Mouse (Mus musculus) MEL (cell line): ENCODE measurements at regions not wholly inside any gene's neighbourhood (a gene's known extent, or its start where the extent isn't known, plus 50 kb on each side); places are given as distances from the start of the nearest gene placed in this dataset.

Experiments used
- DNase-seq: peaks from one replicate; pipeline ENCODE4 v3.0.0; 2011; ENCODE audit warnings: low read depth, low spot score
- H3K27ac ChIP-seq: 2 replicates; pipeline ENCODE4 v1.5.1; 2012; ENCODE audit warnings: low read depth, mild to moderate bottlenecking, control low read depth, low read length, moderate library complexity; ENCODE audit not compliant: control insufficient read depth
- H3K27me3 ChIP-seq, 2 experiments: fragments of 150-350 bp in 1 of 2; sonication (generic) in 1 of 2; 2 replicates each; pipeline ENCODE4 v1.6.1; 2012; ENCODE audit warnings: low read length in 2 of 2, mild to moderate bottlenecking in 2 of 2, improper control_type of control experiment in 1 of 2, moderate library complexity in 1 of 2; ENCODE audit not compliant: insufficient read depth in 2 of 2, control insufficient read depth in 1 of 2
- H3K36me3 ChIP-seq, 2 experiments: 2 replicates each; pipeline ENCODE4 v1.6.1; 2012 to 2014; ENCODE audit warnings: low read length in 2 of 2, improper control_type of control experiment in 1 of 2, inconsistent platforms in 1 of 2, mild to moderate bottlenecking in 1 of 2; ENCODE audit not compliant: insufficient read depth in 2 of 2, control insufficient read depth in 1 of 2
- H3K4me1 ChIP-seq, 2 experiments: fragments of 150-350 bp in 1 of 2; sonication (generic) in 1 of 2; 2 replicates each; pipeline ENCODE4 v1.6.1; 2012; ENCODE audit warnings: low read length in 2 of 2, improper control_type of control experiment in 1 of 2, mild to moderate bottlenecking in 1 of 2; ENCODE audit not compliant: insufficient read depth in 2 of 2, control insufficient read depth in 1 of 2
- H3K4me3 ChIP-seq, 2 experiments: fragments of 150-350 bp in 1 of 2; sonication (generic) in 1 of 2; 2 replicates each; pipeline ENCODE4 v1.5.1; 2012; ENCODE audit warnings: low read depth in 2 of 2, low read length in 2 of 2, mild to moderate bottlenecking in 2 of 2, moderate library complexity in 2 of 2, control low read depth in 1 of 2, improper control_type of control experiment in 1 of 2; ENCODE audit not compliant: control insufficient read depth in 1 of 2, insufficient read depth in 1 of 2
- H3K79me2 ChIP-seq: 2 replicates; pipeline ENCODE4 v1.6.1; 2012; ENCODE audit warnings: mild to moderate bottlenecking, low read length, moderate library complexity; ENCODE audit not compliant: control insufficient read depth, poor library complexity, insufficient read depth
- H3K9ac ChIP-seq: 2 replicates; pipeline ENCODE4 v1.6.1; 2012; ENCODE audit warnings: low read depth, mild to moderate bottlenecking, control low read depth, low read length, moderate library complexity; ENCODE audit not compliant: control insufficient read depth, poor library complexity, severe bottlenecking
- H3K9me3 ChIP-seq: fragments of 150-350 bp; sonication (generic); replicated peaks from 2 replicates; pipeline ENCODE4 v1.6.1; 2012; ENCODE audit warnings: mild to moderate bottlenecking, low read length, improper control_type of control experiment, moderate library complexity; ENCODE audit not compliant: insufficient read depth
- CHD1 ChIP-seq: IDR thresholded peaks from 2 replicates; pipeline ENCODE4 v1.6.1; 2012; ENCODE audit warnings: low read depth, mild to moderate bottlenecking, inconsistent platforms, low read length, improper control_type of control experiment
- CHD2 ChIP-seq: IDR thresholded peaks from 2 replicates; pipeline ENCODE4 v1.6.1; 2011; ENCODE audit warnings: low read length, improper control_type of control experiment
- CTCF ChIP-seq, 3 experiments: IDR thresholded peaks in 2 of 3; conservative IDR thresholded peaks in 1 of 3; 2 replicates each; pipeline ENCODE4 v1.5.1; 2011 to 2012; ENCODE audit warnings: low read length in 3 of 3, low read depth in 2 of 3, mild to moderate bottlenecking in 2 of 3, improper control_type of control experiment in 1 of 3, inconsistent platforms in 1 of 3, mixed read lengths in 1 of 3, moderate library complexity in 1 of 3; ENCODE audit not compliant: control insufficient read depth in 1 of 3, insufficient read depth in 1 of 3, poor library complexity in 1 of 3, severe bottlenecking in 1 of 3
- ELF1 ChIP-seq: IDR thresholded peaks from 2 replicates; pipeline ENCODE4 v1.6.1; 2014; ENCODE audit warnings: low read depth, mild to moderate bottlenecking, inconsistent platforms, low read length, improper control_type of control experiment, moderate library complexity
- EP300 ChIP-seq, 2 experiments: IDR thresholded peaks; 2 replicates each; pipeline ENCODE4 v1.6.1; 2011; ENCODE audit warnings: improper control_type of control experiment in 2 of 2, low read length in 2 of 2, low read depth in 1 of 2, mild to moderate bottlenecking in 1 of 2
- GATA1 ChIP-seq: IDR thresholded peaks from 2 replicates; pipeline ENCODE4 v1.6.1; 2011; ENCODE audit warnings: low read depth, low read length, improper control_type of control experiment
- MAX ChIP-seq: IDR thresholded peaks from 2 replicates; pipeline ENCODE4 v1.6.1; 2011; ENCODE audit warnings: low read length, improper control_type of control experiment
- MXI1 ChIP-seq: IDR thresholded peaks from 2 replicates; pipeline ENCODE4 v1.6.1; 2011; ENCODE audit warnings: mild to moderate bottlenecking, low read depth, low read length, improper control_type of control experiment
- NELFE ChIP-seq: IDR thresholded peaks from 2 replicates; pipeline ENCODE4 v1.6.1; 2011; ENCODE audit warnings: low read depth, low read length, improper control_type of control experiment
- NRF1 ChIP-seq: IDR thresholded peaks from 2 replicates; pipeline ENCODE4 v1.6.1; 2014; ENCODE audit warnings: low read depth, mild to moderate bottlenecking, inconsistent platforms, low read length, improper control_type of control experiment, moderate library complexity; ENCODE audit not compliant: poor library complexity, insufficient read depth, severe bottlenecking
- POLR2A ChIP-seq, 2 experiments: IDR thresholded peaks; 2 replicates each; pipeline ENCODE4 v1.6.1; 2011 to 2012; ENCODE audit warnings: low read length in 2 of 2, mild to moderate bottlenecking in 2 of 2, control low read depth in 1 of 2, improper control_type of control experiment in 1 of 2, low read depth in 1 of 2, moderate library complexity in 1 of 2; ENCODE audit not compliant: control insufficient read depth in 1 of 2, insufficient read depth in 1 of 2, poor library complexity in 1 of 2
- POLR2AphosphoS2 ChIP-seq: IDR thresholded peaks from 2 replicates; pipeline ENCODE4 v1.6.1; 2011; ENCODE audit warnings: low read length, improper control_type of control experiment
- RAD21 ChIP-seq: IDR thresholded peaks from 2 replicates; pipeline ENCODE4 v1.6.1; 2011; ENCODE audit warnings: mild to moderate bottlenecking, low read depth, low read length, improper control_type of control experiment
- RCOR1 ChIP-seq: IDR thresholded peaks from 2 replicates; pipeline ENCODE4 v1.6.1; 2012; ENCODE audit warnings: low read depth, mild to moderate bottlenecking, inconsistent platforms, low read length, improper control_type of control experiment
- SMC3 ChIP-seq: IDR thresholded peaks from 2 replicates; pipeline ENCODE4 v1.6.1; 2011; ENCODE audit warnings: low read depth, low read length, improper control_type of control experiment
- TAL1 ChIP-seq: IDR thresholded peaks from 2 replicates; pipeline ENCODE4 v1.6.1; 2012; ENCODE audit warnings: mild to moderate bottlenecking, inconsistent platforms, low read length, moderate library complexity, mixed read lengths
- TBP ChIP-seq: IDR thresholded peaks from 2 replicates; pipeline ENCODE4 v1.8.0; 2011; ENCODE audit warnings: low read depth, low read length, improper control_type of control experiment
- UBTF ChIP-seq: IDR thresholded peaks from 2 replicates; pipeline ENCODE4 v1.6.1; 2012; ENCODE audit warnings: low read depth, mild to moderate bottlenecking, inconsistent platforms, low read length, improper control_type of control experiment, moderate library complexity, borderline replicate concordance; ENCODE audit not compliant: insufficient read depth
- USF2 ChIP-seq, 2 experiments: IDR thresholded peaks; 2 replicates each; pipeline ENCODE4 v1.6.1; 2011 to 2012; ENCODE audit warnings: improper control_type of control experiment in 2 of 2, low read length in 2 of 2, borderline replicate concordance in 1 of 2, inconsistent platforms in 1 of 2, low read depth in 1 of 2, mild to moderate bottlenecking in 1 of 2; ENCODE audit not compliant: insufficient read depth in 1 of 2
- ZC3H11A ChIP-seq: IDR thresholded peaks from 2 replicates; pipeline ENCODE4 v1.6.1; 2012; ENCODE audit warnings: low read depth, mild to moderate bottlenecking, inconsistent platforms, low read length, improper control_type of control experiment
- ZKSCAN1 ChIP-seq: IDR thresholded peaks from 2 replicates; pipeline ENCODE4 v1.6.1; 2012; ENCODE audit warnings: low read depth, mild to moderate bottlenecking, inconsistent platforms, low read length, improper control_type of control experiment, moderate library complexity
- ZMIZ1 ChIP-seq: IDR thresholded peaks from 2 replicates; pipeline ENCODE4 v1.6.1; 2012; ENCODE audit warnings: low read depth, mild to moderate bottlenecking, inconsistent platforms, low read length, improper control_type of control experiment, moderate library complexity

DNA sequence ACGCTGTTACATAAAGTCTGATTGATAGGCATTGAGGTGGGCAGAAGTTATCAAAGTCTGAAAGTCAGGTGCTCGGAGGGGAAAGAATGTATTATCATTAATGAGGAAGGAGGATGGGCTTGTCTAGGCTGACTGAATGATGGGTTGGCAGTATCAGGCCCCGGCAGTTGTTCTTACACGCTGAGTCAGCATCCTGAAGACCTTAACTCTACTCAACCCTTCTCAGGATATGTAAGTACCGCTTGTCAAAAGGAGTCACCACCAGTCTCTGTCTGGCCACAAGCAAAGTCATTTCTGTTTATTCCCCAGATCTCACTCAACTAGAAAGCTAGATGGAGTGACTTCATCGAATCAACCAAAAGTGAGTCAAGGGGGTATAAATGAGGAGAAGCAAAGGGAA is 90.0 kb upstream of the Phactr1 start:
- DNase-seq: no peak
- no peak for TF ChIP-seq NRF1
- TF ChIP-seq CHD1: no peak
- no peak for TF ChIP-seq POLR2AphosphoS2
- TF ChIP-seq, all 39 proteins: peak for 0

DNA sequence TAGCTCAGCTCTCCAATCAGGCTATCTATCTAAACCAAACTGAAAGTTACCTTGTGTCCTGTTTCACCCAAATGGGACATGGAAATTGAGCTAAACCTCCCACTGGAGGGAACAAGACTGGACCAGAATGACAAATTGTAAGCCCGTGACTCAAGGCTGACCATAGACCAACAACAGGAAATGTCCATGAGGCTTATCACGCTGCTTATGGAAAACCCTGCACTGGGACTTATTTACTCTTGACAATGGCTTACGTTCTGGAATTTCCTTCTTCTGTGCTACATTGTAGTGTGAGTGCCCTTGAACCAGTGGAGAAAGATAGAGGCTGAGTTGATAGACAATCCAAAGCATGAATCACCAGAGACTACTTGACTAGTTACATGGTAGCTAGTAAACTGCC is 87.5 kb upstream of the Phactr1 start:
- Histone ChIP-seq H3K4me3 (no peak overlapping the region), H3K79me2 (no peaks in the 10 kb centered on the region), H3K4me1 (no peaks in the 10 kb centered on the region), H3K27ac (no peak overlapping the region), H3K9me3 (no peaks in the 10 kb centered on the region), H3K27me3 (no peaks in the 10 kb centered on the region), H3K9ac (no peak overlapping the region), H3K36me3 (no peaks in the 10 kb centered on the region)
- DNase-seq: no peak
- TF ChIP-seq SMC3: no peak
- TF ChIP-seq CTCF (IDR thresholded peaks at IDR 0.05 in 2 of 3, conservative IDR thresholded peaks at IDR 0.05 in 1 of 3; ENCODE audit: control insufficient read depth in 1 of 3, insufficient read depth in 1 of 3, low read depth in 2 of 3, low read length in 3 of 3, poor library complexity in 1 of 3, severe bottlenecking in 1 of 3): no peak
- no peak for TF ChIP-seq GATA1
- TF ChIP-seq RAD21: no peak
- no peak for TF ChIP-seq ZKSCAN1
- no peak for TF ChIP-seq NRF1
- no peak for TF ChIP-seq ZMIZ1
- no peak for TF ChIP-seq ZC3H11A
- TF ChIP-seq MAX: no peak
- TF ChIP-seq CHD2: no peak
- TF ChIP-seq TAL1: no peak
- TF ChIP-seq NELFE: no peak
- no peak for TF ChIP-seq RCOR1
- TF ChIP-seq TBP: no peak
- no peak for TF ChIP-seq UBTF
- no peak for TF ChIP-seq POLR2A (IDR thresholded peaks at IDR 0.05; ENCODE audit: control insufficient read depth in 1 of 2, insufficient read depth in 1 of 2, low read depth in 1 of 2, low read length in 2 of 2, poor library complexity in 1 of 2)
- no peak for TF ChIP-seq EP300 (IDR thresholded peaks at IDR 0.05; ENCODE audit: low read depth in 1 of 2, low read length in 2 of 2)
- no peak for TF ChIP-seq MXI1
- TF ChIP-seq USF2 (IDR thresholded peaks at IDR 0.05; ENCODE audit: borderline replicate concordance in 1 of 2, insufficient read depth in 1 of 2, low read depth in 1 of 2, low read length in 2 of 2): no peak
- no peak for TF ChIP-seq ELF1

More for the DNA sequence above, 90.0 kb upstream of the Phactr1 start:
- Histone ChIP-seq H3K79me2 (no peaks in the 10 kb centered on the region), H3K4me1 (no peaks in the 10 kb centered on the region), H3K36me3 (no peaks in the 10 kb centered on the region), H3K27me3 (no peaks in the 10 kb centered on the region), H3K4me3 (no peak overlapping the region), H3K9me3 (no peaks in the 10 kb centered on the region), H3K27ac (no peak overlapping the region), H3K9ac (no peak overlapping the region)
